Mouse (Mus musculus) hindbrain, postnatal 0 days (tissue): ENCODE data around the gene Bsn. TPM values are rescaled to one million over a fixed set of nuclear protein-coding genes. Genes with fewer than 3 reads are reported as not detected.
"Not testable (repeated sequence)": the region's sequence is repeated elsewhere in the genome, so short reads cannot be mapped to it uniquely, and the experiment has no call there.

Experiments
- ATAC-seq: fragments of 200-750 bp; cut with Nextera tagmentation; 2 replicates; pipeline ENCODE4 v1.8.0; 2017; ENCODE audit warnings: mild to moderate bottlenecking, moderate TSS enrichment, moderate library complexity
- DNase-seq: peaks from one replicate; pipeline ENCODE4 v3.0.0-alpha.2; 2015; ENCODE audit warnings: low spot score
- H3K27ac ChIP-seq: fragments of 300-500 bp; sonication (generic); 2 replicates; pipeline ENCODE4 v1.5.1; 2014; ENCODE audit warnings: mild to moderate bottlenecking
- H3K27me3 ChIP-seq: fragments of 300-500 bp; sonication (generic); 2 replicates; pipeline ENCODE4 v1.6.1; 2014; ENCODE audit warnings: low read length, mixed read lengths; ENCODE audit not compliant: insufficient read depth
- H3K36me3 ChIP-seq: fragments of 300-500 bp; sonication (generic); 2 replicates; pipeline ENCODE4 v1.6.1; 2014; ENCODE audit warnings: low read length, mixed read lengths; ENCODE audit not compliant: insufficient read depth
- H3K4me1 ChIP-seq: fragments of 300-500 bp; sonication (generic); 2 replicates; pipeline ENCODE4 v1.6.1; 2014; ENCODE audit warnings: antibody characterized with exemption, low read length, mixed read lengths; ENCODE audit not compliant: insufficient read depth
- H3K4me2 ChIP-seq: fragments of 300-500 bp; sonication (generic); 2 replicates; pipeline ENCODE4 v1.6.1; 2014; ENCODE audit warnings: low read depth, mild to moderate bottlenecking, low read length, moderate library complexity, mixed read lengths
- H3K4me3 ChIP-seq: fragments of 300-500 bp; sonication (generic); 2 replicates; pipeline ENCODE4 v1.5.1; 2014; ENCODE audit warnings: low read length
- H3K9ac ChIP-seq: fragments of 300-500 bp; sonication (generic); replicated peaks from 2 replicates; pipeline ENCODE4 v1.6.1; 2014; ENCODE audit warnings: mild to moderate bottlenecking, low read length, moderate library complexity, mixed read lengths
- H3K9me3 ChIP-seq: fragments of 300-500 bp; sonication (generic); 2 replicates; pipeline ENCODE4 v1.6.1; 2016; ENCODE audit warnings: low read length, mixed read lengths
- CTCF ChIP-seq: IDR thresholded peaks from 2 replicates; pipeline ENCODE4 v1.5.1; 2016; ENCODE audit warnings: antibody characterized with exemption, control low read depth, low read depth
- WGBS: fragments of 180-500 bp; shearing (Covaris S2); extraction: QIAGEN DNeasy Blood & Tissue Kit; methylation state at CpG from one replicate; pipeline ENCODE4 v1.1.7; 2014; 5-methylcytosine and 5-hydroxymethylcytosine counted together
- polyA plus RNA-seq: library from polyadenylated mRNA; unstranded; fragments of >200 nt; fragmentation: Nextera tagmentation; extraction: Ambion mirVana; gene quantifications from 2 replicates; pipeline ENCODE4 v1.2.1, GENCODE M21; 2015
- total RNA-seq: library from RNA; depleted of rRNA; stranded (reverse); fragments of >200 nt; gene quantifications from 2 replicates; pipeline ENCODE4 v1.2.3, GENCODE M21; 2014

Gene Bsn
- total and polyA plus RNA-seq, 2 experiments from 2014 or later: 7.4 to 53.9 TPM

GRCm38 (mm10) chr9:108137523-108137922, 52.7 kb downstream of the Bsn start:
- no peak for TF ChIP-seq CTCF
- Histone ChIP-seq H3K27ac (no peak overlapping the region), H3K9ac (no peak overlapping the region), H3K4me1 (no peaks in the 10 kb centered on the region), H3K4me2 (no peak overlapping the region), H3K4me3 (no peak overlapping the region), H3K9me3 (no peaks in the 10 kb centered on the region), H3K36me3 (peaks cover 18% of the 10 kb centered on the region; the same call in 1 of the 2 replicates), H3K27me3 (no peaks in the 10 kb centered on the region)
- ATAC-seq: no peak
- WGBS: 70% methylated on average over 17 of the region's 17 CpGs
- DNase-seq: no peak

GRCm38 (mm10) chr9:108136930-108137462, 53.2 kb downstream of the Bsn start:
- H3K36me3 ChIP-seq: peaks cover 18% of the 10 kb centered on the region; the same call in 1 of the 2 replicates
- ATAC-seq (no peak), DNase-seq (peak; percentile 28)
- H3K4me1 ChIP-seq: no peaks in the 10 kb centered on the region
- H3K4me2 ChIP-seq: no peak overlapping the region
- no peaks in the 10 kb centered on the region for H3K9me3 ChIP-seq
- H3K27me3 ChIP-seq: no peaks in the 10 kb centered on the region
- no peak for TF ChIP-seq CTCF
- no peak overlapping the region for H3K4me3 ChIP-seq
- WGBS: 67% methylated on average over 6 of the region's 6 CpGs
- H3K27ac ChIP-seq: no peak overlapping the region
- H3K9ac ChIP-seq: no peak overlapping the region

- H3K9ac ChIP-seq: no peak overlapping the region
- peak; percentile 56 for TF ChIP-seq CTCF
- no peaks in the 10 kb centered on the region for H3K9me3 ChIP-seq
- no peak overlapping the region for H3K4me3 ChIP-seq
- no peaks in the 10 kb centered on the region for H3K4me1 ChIP-seq
- peaks cover 18% of the 10 kb centered on the region; the same call in 1 of the 2 replicates for H3K36me3 ChIP-seq
- 33% methylated on average over 1 of the region's 1 CpGs for WGBS
- H3K4me2 ChIP-seq: no peak overlapping the region
- H3K27ac ChIP-seq: no peak overlapping the region
- H3K27me3 ChIP-seq: no peaks in the 10 kb centered on the region
- DNase-seq (peak; percentile 40), ATAC-seq (no peak; the same call in 1 of the 2 replicates)
Measured at GRCm38 (mm10) chr9:108136225-108136624, 54.0 kb downstream of the Bsn start.

DNA sequence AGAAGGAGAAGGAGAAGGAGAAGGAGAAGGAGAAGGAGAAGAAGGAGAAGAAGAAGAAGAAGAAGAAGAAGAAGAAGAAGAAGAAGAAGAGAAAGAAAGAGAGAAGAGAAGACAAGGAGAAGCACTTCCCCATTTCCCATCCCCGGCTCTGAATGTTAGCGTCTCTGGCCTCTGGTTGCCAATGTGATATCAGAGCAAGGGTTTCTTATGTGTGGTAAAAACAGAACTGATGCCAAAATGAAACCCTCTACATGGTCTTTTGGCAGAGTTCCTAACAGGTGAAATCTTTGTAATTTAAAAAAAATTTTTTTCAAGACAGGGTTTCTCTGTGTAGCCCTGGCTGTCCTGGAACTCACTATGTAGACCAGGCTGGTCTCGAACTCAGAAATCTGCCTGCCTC, 54.5 kb downstream of the Bsn start:
- not testable (repeated sequence) for H3K27ac ChIP-seq, ATAC-seq, H3K4me2 ChIP-seq, DNase-seq, H3K9ac ChIP-seq, H3K27me3 ChIP-seq, H3K4me3 ChIP-seq, H3K4me1 ChIP-seq, H3K9me3 ChIP-seq
- H3K36me3 ChIP-seq: peaks cover 18% of the 10 kb centered on the region; the same call in 1 of the 2 replicates
- WGBS: 94% methylated on average over 3 of the region's 3 CpGs

DNA sequence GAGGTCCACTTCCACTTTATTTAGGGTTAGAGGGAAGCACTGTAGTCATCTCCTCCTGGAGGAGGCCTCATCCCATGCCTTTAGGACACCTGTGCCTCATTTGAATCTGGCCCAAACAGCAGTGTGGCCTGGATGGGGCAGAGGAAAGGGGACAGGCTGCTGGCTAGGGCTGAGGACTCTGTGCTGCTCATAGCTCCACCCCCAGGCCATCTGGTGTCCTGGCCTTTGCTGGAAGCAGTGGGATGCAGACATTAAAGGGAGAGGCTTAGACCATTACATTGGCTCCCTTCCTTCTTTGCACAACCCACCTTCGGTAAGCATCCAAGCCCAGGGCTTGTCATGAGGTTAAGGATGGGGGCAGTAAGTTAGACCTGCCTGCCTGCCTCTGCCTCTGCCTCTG, 56.7 kb downstream of the Bsn start:
- H3K27ac ChIP-seq: no peak overlapping the region
- peak; percentile 61; the same call in 1 of the 2 replicates for ATAC-seq
- WGBS: 62% methylated on average over 1 of the region's 1 CpGs
- no peak overlapping the region for H3K4me2 ChIP-seq
- H3K36me3 ChIP-seq: peaks cover 9% of the 10 kb centered on the region; the same call in 1 of the 2 replicates
- no peak for TF ChIP-seq CTCF
- no peak overlapping the region for H3K9ac ChIP-seq
- H3K9me3 ChIP-seq: no peaks in the 10 kb centered on the region
- no peaks in the 10 kb centered on the region for H3K27me3 ChIP-seq
- no peaks in the 10 kb centered on the region for H3K4me1 ChIP-seq
- no peak overlapping the region for H3K4me3 ChIP-seq
- peak; percentile 33 for DNase-seq

GRCm38 (mm10) chr9:108132373-108132772, 57.8 kb downstream of the Bsn start:
- no peaks in the 10 kb centered on the region for H3K27me3 ChIP-seq
- H3K27ac ChIP-seq: no peak overlapping the region
- 93% methylated on average over 3 of the region's 3 CpGs for WGBS
- no peak overlapping the region for H3K4me3 ChIP-seq
- H3K4me1 ChIP-seq: no peaks in the 10 kb centered on the region
- no peak for ATAC-seq
- no peak for DNase-seq
- no peak overlapping the region for H3K4me2 ChIP-seq
- no peak overlapping the region for H3K9ac ChIP-seq
- peaks cover 3% of the 10 kb centered on the region; the same call in 1 of the 2 replicates for H3K36me3 ChIP-seq
- TF ChIP-seq CTCF: no peak
- H3K9me3 ChIP-seq: no peaks in the 10 kb centered on the region

GRCm38 (mm10) chr9:108131502-108131901, 58.7 kb downstream of the Bsn start:
- ATAC-seq (no peak), DNase-seq (no peak)
- Histone ChIP-seq H3K9me3 (no peaks in the 10 kb centered on the region), H3K36me3 (no peaks in the 10 kb centered on the region), H3K9ac (no peak overlapping the region), H3K4me2 (no peak overlapping the region), H3K4me3 (no peak overlapping the region), H3K27ac (no peak overlapping the region), H3K4me1 (no peaks in the 10 kb centered on the region), H3K27me3 (no peaks in the 10 kb centered on the region)
- TF ChIP-seq CTCF: no peak
- WGBS: 94% methylated on average over 5 of the region's 5 CpGs
